Mouse (Mus musculus): ENCODE results near the gene 2810004N23Rik.

2810004N23Rik gene

GRCm38 (mm10) chr8:124823497-124823896, 39.4 kb downstream of the 2810004N23Rik start:
- DNase-seq (ENCODE audit: low spot score in 2 of 2): no peak

GRCm38 (mm10) chr8:124820125-124820524, 42.8 kb downstream of the 2810004N23Rik start:
- DNase-seq (ENCODE audit: low spot score in 2 of 2): no peak

GRCm38 (mm10) chr8:124819612-124820115, 43.3 kb downstream of the 2810004N23Rik start:
- no peak for DNase-seq (ENCODE audit: low spot score in 2 of 2)

- DNase-seq (ENCODE audit: low spot score in 2 of 2): no peak
Observed at GRCm38 (mm10) chr8:124817361-124817760, 45.6 kb downstream of the 2810004N23Rik start.

- DNase-seq (ENCODE audit: low spot score in 2 of 2): no peak
Observed at GRCm38 (mm10) chr8:124816866-124817265, 46.1 kb downstream of the 2810004N23Rik start.

- DNase-seq (ENCODE audit: low spot score in 2 of 2): no peak
Observed at GRCm38 (mm10) chr8:124815870-124816269, 47.0 kb downstream of the 2810004N23Rik start.

GRCm38 (mm10) chr8:124813326-124813725, 49.6 kb downstream of the 2810004N23Rik start:
- DNase-seq (ENCODE audit: low spot score in 2 of 2): no peak

GRCm38 (mm10) chr8:124810689-124811394, 52.1 kb downstream of the 2810004N23Rik start:
- DNase-seq (ENCODE audit: low spot score in 2 of 2): no peak

GRCm38 (mm10) chr8:124810056-124810610, 52.8 kb downstream of the 2810004N23Rik start:
- DNase-seq (ENCODE audit: low spot score in 2 of 2): no peak

GRCm38 (mm10) chr8:124809419-124809818, 53.5 kb downstream of the 2810004N23Rik start:
- no peak for DNase-seq (ENCODE audit: low spot score in 2 of 2)

- no peak for DNase-seq (ENCODE audit: low spot score in 2 of 2)
Observed at GRCm38 (mm10) chr8:124805990-124806389, 56.9 kb downstream of the 2810004N23Rik start.

GRCm38 (mm10) chr8:124803824-124804702, 58.9 kb downstream of the 2810004N23Rik start:
- DNase-seq (ENCODE audit: low spot score in 2 of 2): no peak

GRCm38 (mm10) chr8:124800542-124800941, 62.4 kb downstream of the 2810004N23Rik start:
- DNase-seq (ENCODE audit: low spot score in 2 of 2): no peak

GRCm38 (mm10) chr8:124795781-124796488, 67.0 kb downstream of the 2810004N23Rik start:
- no peak for DNase-seq (ENCODE audit: low spot score in 2 of 2)

- DNase-seq (ENCODE audit: low spot score in 2 of 2): peak; percentile 79 to 83
Observed at GRCm38 (mm10) chr8:124794486-124794780, 68.5 kb downstream of the 2810004N23Rik start.

GRCm38 (mm10) chr8:124793661-124794485, 69.0 kb downstream of the 2810004N23Rik start:
- peak in 1 of 2 experiments; percentile 45 for DNase-seq (ENCODE audit: low spot score in 2 of 2)

GRCm38 (mm10) chr8:124793172-124793651, 69.7 kb downstream of the 2810004N23Rik start:
- DNase-seq (ENCODE audit: low spot score in 2 of 2): peak; percentile 73 to 81

GRCm38 (mm10) chr8:124792708-124793107, 70.2 kb downstream of the 2810004N23Rik start, which contains the start of gene Trim67:
Gene Trim67 (plus strand): TSS chr8:124793092.
- DNase-seq (ENCODE audit: low spot score in 2 of 2): peak; percentile 70 to 80

GRCm38 (mm10) chr8:124792186-124792585, 70.7 kb downstream of the 2810004N23Rik start:
- peak; percentile 51 to 53 for DNase-seq (ENCODE audit: low spot score in 2 of 2)

- no peak for DNase-seq (ENCODE audit: low spot score in 2 of 2)
Observed at GRCm38 (mm10) chr8:124791751-124792150, 71.2 kb downstream of the 2810004N23Rik start.
